Mouse (Mus musculus) spleen, postnatal 14 days (tissue): ENCODE data around the gene Ces1a.

Source experiments
- DNase-seq, 2 experiments: peaks; one replicate each; pipeline ENCODE4 v3.0.0; 2021 to 2022; ENCODE audit warnings: low spot score in 2 of 2

Gene Ces1a

DNA sequence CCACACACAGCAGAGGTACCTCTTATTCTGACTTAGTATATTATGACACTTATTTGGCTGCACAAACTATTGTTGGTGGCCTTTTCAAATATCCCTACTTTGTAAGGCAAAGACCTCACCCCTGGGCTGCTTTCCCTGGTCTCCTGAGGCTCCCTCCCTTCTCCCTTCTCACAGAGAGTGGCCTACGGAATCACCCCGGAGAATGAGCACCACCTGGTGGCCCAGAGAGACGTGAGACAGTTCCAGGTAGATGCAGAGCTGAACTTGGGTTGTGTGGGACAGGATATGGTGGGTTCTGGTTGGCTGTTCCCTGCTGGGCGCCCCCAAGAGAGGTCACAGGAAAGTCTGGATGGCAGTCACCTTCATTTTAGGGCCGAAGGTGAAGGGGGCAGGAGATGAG is 51.2 kb downstream of the Ces1a start:
- no peak for DNase-seq

DNA sequence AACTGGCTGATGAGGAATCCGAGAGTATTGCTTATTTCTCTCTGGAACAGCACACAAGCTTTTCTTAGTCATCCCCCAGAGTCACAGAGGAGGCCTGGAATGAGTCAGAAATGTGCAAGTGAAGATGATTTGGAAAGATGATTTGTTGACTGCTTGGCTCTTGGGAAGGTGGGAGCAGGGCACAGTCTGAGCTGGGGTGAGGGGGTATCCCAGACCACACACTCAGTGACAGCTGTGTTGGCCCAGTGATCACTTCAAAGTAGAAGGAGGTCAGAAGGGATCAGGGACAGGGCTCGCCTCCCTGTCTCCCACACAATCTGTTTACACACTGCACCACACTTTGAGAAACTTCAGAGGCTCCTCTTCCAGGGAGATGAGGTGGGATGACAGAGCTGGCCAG is 63.6 kb downstream of the Ces1a start:
- DNase-seq = no peak

DNA sequence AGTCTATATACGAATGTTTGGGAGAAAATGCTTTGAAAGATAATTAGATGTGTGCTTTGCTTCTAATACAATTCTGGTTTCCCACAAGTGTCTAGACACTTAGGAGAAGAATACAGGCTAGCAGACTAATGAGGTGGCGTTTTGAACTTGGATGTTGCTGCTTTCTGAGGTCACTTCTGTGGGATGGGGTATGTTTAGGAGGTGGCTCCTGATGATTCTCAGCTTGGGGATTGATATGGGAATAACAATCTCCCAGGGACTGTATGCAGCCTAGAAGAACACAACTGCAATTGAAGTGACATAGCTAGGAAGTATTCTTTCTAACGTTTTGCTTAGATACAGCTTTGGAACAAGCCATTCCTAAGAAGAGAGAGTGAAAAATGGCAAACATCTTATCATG is 65.5 kb downstream of the Ces1a start:
- no peak for DNase-seq

DNA sequence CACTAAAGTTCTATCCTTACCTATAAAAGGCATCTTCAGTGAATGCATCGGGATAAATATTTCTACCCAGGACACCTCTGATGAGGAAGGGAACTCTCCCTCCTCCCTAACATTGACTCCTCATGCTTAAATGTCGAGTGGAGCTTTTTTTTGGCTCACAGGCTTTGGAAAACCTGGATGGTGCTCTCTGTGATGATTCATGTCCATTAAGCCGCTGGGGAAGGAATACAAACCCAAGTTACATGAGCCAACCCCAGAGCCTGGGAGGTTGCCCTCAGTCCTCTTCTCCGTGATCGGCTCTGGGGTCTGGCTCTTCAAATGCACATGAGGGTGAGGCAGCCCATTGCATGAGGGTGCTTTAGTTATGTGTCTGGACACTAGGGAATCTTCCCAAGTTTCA is 71.3 kb downstream of the Ces1a start:
- DNase-seq = no peak

GRCm38 (mm10) chr8:92972949-92973348 is 75.0 kb downstream of the Ces1a start:
- DNase-seq = no peak
